Mouse (Mus musculus) heart, embryonic 15.5 days (tissue): Measurements from ENCODE around the gene Mpzl1. TPM values are rescaled to one million over a fixed set of nuclear protein-coding genes. Genes with fewer than 3 reads are reported as not detected.
A peak's percentile ranks its signal among the peaks of the same experiment; 100 is the strongest.

Experiments used
- ATAC-seq: fragments of 200-750 bp; cut with Nextera tagmentation; replicated peaks from 2 replicates; pipeline ENCODE4 v1.8.0; 2017; ENCODE audit warnings: low read depth, moderate TSS enrichment; ENCODE audit not compliant: insufficient number of reproducible peaks, insufficient read depth, low FRiP score
- H3K27ac ChIP-seq: fragments of 300-500 bp; sonication (generic); 2 replicates; pipeline ENCODE4 v1.5.1; 2015; ENCODE audit warnings: mild to moderate bottlenecking, inconsistent platforms
- H3K27me3 ChIP-seq: fragments of 300-500 bp; sonication (generic); 2 replicates; pipeline ENCODE4 v1.6.1; 2015; ENCODE audit warnings: inconsistent platforms
- H3K36me3 ChIP-seq: fragments of 300-500 bp; sonication (generic); 2 replicates; pipeline ENCODE4 v1.6.1; 2015; ENCODE audit warnings: mild to moderate bottlenecking, inconsistent platforms
- H3K4me1 ChIP-seq: fragments of 300-500 bp; sonication (generic); replicated peaks from 2 replicates; pipeline ENCODE4 v1.6.1; 2015; ENCODE audit warnings: inconsistent platforms
- H3K4me2 ChIP-seq: fragments of 300-500 bp; sonication (generic); 2 replicates; pipeline ENCODE4 v1.6.1; 2015; ENCODE audit warnings: inconsistent platforms, mild to moderate bottlenecking, moderate library complexity
- H3K4me3 ChIP-seq: fragments of 300-500 bp; sonication (generic); 2 replicates; pipeline ENCODE4 v1.5.1; 2015; ENCODE audit warnings: mild to moderate bottlenecking, inconsistent platforms
- H3K9ac ChIP-seq: fragments of 300-500 bp; sonication (generic); 2 replicates; pipeline ENCODE4 v1.6.1; 2015; ENCODE audit warnings: mild to moderate bottlenecking, inconsistent platforms
- H3K9me3 ChIP-seq: fragments of 300-500 bp; sonication (generic); replicated peaks from 2 replicates; pipeline ENCODE4 v1.6.1; 2016; ENCODE audit warnings: inconsistent platforms
- WGBS: fragments of 180-500 bp; shearing (Covaris S2); methylation state at CpG from one replicate; pipeline ENCODE4 v1.1.7; 2015; ENCODE audit warnings: mixed read lengths; 5-methylcytosine and 5-hydroxymethylcytosine counted together
- polyA plus RNA-seq: library from polyadenylated mRNA; unstranded; fragments of >200 nt; fragmentation: Nextera tagmentation; extraction: Ambion mirVana; gene quantifications from 2 replicates; pipeline ENCODE4 v1.2.1, GENCODE M21; 2015

Mpzl1 gene
- polyA plus RNA-seq, 1 experiment from 2014 or later: 89.9 TPM

GRCm38 (mm10) chr1:165670056-165670455 lies 35.7 kb upstream of the Mpzl1 start:
- peak overlapping the region; percentile 81; the same call in 1 of the 2 replicates for H3K27ac ChIP-seq
- H3K4me1 ChIP-seq: peaks cover 78% of the 10 kb centered on the region
- ATAC-seq: no peak
- H3K27me3 ChIP-seq: no peaks in the 10 kb centered on the region
- 0 out of 2 replicates have a peak, but pooled peaks cover 3% of the 10 kb centered on the region for H3K36me3 ChIP-seq
- no peak overlapping the region for H3K4me2 ChIP-seq
- H3K9me3 ChIP-seq: no peaks in the 10 kb centered on the region
- H3K4me3 ChIP-seq: no peak overlapping the region
- 45% methylated on average over 6 of the region's 6 CpGs for WGBS
- H3K9ac ChIP-seq: no peak overlapping the region

- 51% methylated on average over 4 of the region's 4 CpGs for WGBS
- 0 out of 2 replicates have a peak, but pooled peaks cover 3% of the 10 kb centered on the region for H3K36me3 ChIP-seq
- no peak overlapping the region for H3K9ac ChIP-seq
- no peaks in the 10 kb centered on the region for H3K9me3 ChIP-seq
- H3K27ac ChIP-seq: peak overlapping the region; percentile 81
- ATAC-seq: no peak
- no peak overlapping the region for H3K4me3 ChIP-seq
- H3K4me1 ChIP-seq: peaks cover 73% of the 10 kb centered on the region
- no peak overlapping the region for H3K4me2 ChIP-seq
- H3K27me3 ChIP-seq: no peaks in the 10 kb centered on the region
Observed at GRCm38 (mm10) chr1:165668904-165669303, 34.6 kb upstream of the Mpzl1 start.

- WGBS: 24% methylated on average over 13 of the region's 13 CpGs
- no peaks in the 10 kb centered on the region for H3K9me3 ChIP-seq
- H3K36me3 ChIP-seq: peaks cover 8% of the 10 kb centered on the region; the same call in 1 of the 2 replicates
- peaks cover 84% of the 10 kb centered on the region for H3K4me1 ChIP-seq
- no peaks in the 10 kb centered on the region for H3K27me3 ChIP-seq
- ATAC-seq: peak; percentile 69; the same call in 1 of the 2 replicates
- H3K4me2 ChIP-seq: peak overlapping the region; percentile 42
- H3K9ac ChIP-seq: no peak overlapping the region
- peak overlapping the region; percentile 81 for H3K27ac ChIP-seq
- H3K4me3 ChIP-seq: peak overlapping the region; percentile 14; the same call in 1 of the 2 replicates
Observed at GRCm38 (mm10) chr1:165667380-165667779, 33.0 kb upstream of the Mpzl1 start.

GRCm38 (mm10) chr1:165666944-165667343 lies 32.6 kb upstream of the Mpzl1 start:
- H3K36me3 ChIP-seq: peaks cover 12% of the 10 kb centered on the region; the same call in 1 of the 2 replicates
- H3K9ac ChIP-seq: no peak overlapping the region
- no peak overlapping the region for H3K4me2 ChIP-seq
- 82% methylated on average over 6 of the region's 6 CpGs for whole genome bisulfite sequencing
- H3K4me1 ChIP-seq: peaks cover 84% of the 10 kb centered on the region
- H3K27ac ChIP-seq: peak overlapping the region; percentile 81
- no peaks in the 10 kb centered on the region for H3K27me3 ChIP-seq
- ATAC-seq: no peak
- H3K9me3 ChIP-seq: no peaks in the 10 kb centered on the region
- H3K4me3 ChIP-seq: no peak overlapping the region

GRCm38 (mm10) chr1:165665758-165666157 lies 31.4 kb upstream of the Mpzl1 start:
- no peak overlapping the region for H3K4me2 ChIP-seq
- no peak overlapping the region for H3K9ac ChIP-seq
- H3K9me3 ChIP-seq: no peaks in the 10 kb centered on the region
- H3K36me3 ChIP-seq: peaks cover 18% of the 10 kb centered on the region; the same call in 1 of the 2 replicates
- ATAC-seq: no peak
- no peak overlapping the region for H3K4me3 ChIP-seq
- WGBS: 63% methylated on average over 5 of the region's 5 CpGs
- no peaks in the 10 kb centered on the region for H3K27me3 ChIP-seq
- 0 out of 2 replicates have a peak overlapping the region, but pooled peaks have one; percentile 0 for H3K27ac ChIP-seq
- peaks cover 83% of the 10 kb centered on the region for H3K4me1 ChIP-seq

GRCm38 (mm10) chr1:165663277-165663676 lies 28.9 kb upstream of the Mpzl1 start:
- Histone ChIP-seq H3K4me1 (peaks cover 61% of the 10 kb centered on the region), H3K9me3 (no peaks in the 10 kb centered on the region), H3K27me3 (no peaks in the 10 kb centered on the region), H3K4me2 (0 out of 2 replicates have a peak overlapping the region, but pooled peaks have one; percentile 6), H3K9ac (peak overlapping the region; percentile 6), H3K4me3 (no peak overlapping the region), H3K27ac (peak overlapping the region; percentile 94), H3K36me3 (peaks cover 39% of the 10 kb centered on the region; the same call in 1 of the 2 replicates)
- 69% methylated on average over 16 of the region's 16 CpGs for WGBS
- ATAC-seq: no peak

- peaks cover 45% of the 10 kb centered on the region for H3K36me3 ChIP-seq
- peak; percentile 38; the same call in 1 of the 2 replicates for ATAC-seq
- H3K4me2 ChIP-seq: peak overlapping the region; percentile 6; the same call in 1 of the 2 replicates
- H3K9me3 ChIP-seq: no peaks in the 10 kb centered on the region
- 49% methylated on average over 15 of the region's 15 CpGs for WGBS
- H3K27me3 ChIP-seq: no peaks in the 10 kb centered on the region
- peak overlapping the region; percentile 27 for H3K9ac ChIP-seq
- no peak overlapping the region for H3K4me3 ChIP-seq
- peak overlapping the region; percentile 94 for H3K27ac ChIP-seq
- H3K4me1 ChIP-seq: peaks cover 55% of the 10 kb centered on the region
Observed at GRCm38 (mm10) chr1:165662426-165663192, 28.3 kb upstream of the Mpzl1 start.

- Histone ChIP-seq H3K27me3 (no peaks in the 10 kb centered on the region), H3K4me3 (no peak overlapping the region), H3K9ac (no peak overlapping the region; the same call in 1 of the 2 replicates), H3K9me3 (no peaks in the 10 kb centered on the region), H3K4me2 (no peak overlapping the region), H3K4me1 (peaks cover 47% of the 10 kb centered on the region), H3K36me3 (peaks cover 51% of the 10 kb centered on the region), H3K27ac (peak overlapping the region; percentile 94)
- 72% methylated on average over 6 of the region's 6 CpGs for WGBS
- no peak for ATAC-seq
Observed at GRCm38 (mm10) chr1:165661725-165662124, 27.4 kb upstream of the Mpzl1 start.

- no peaks in the 10 kb centered on the region for H3K9me3 ChIP-seq
- H3K4me1 ChIP-seq: peaks cover 42% of the 10 kb centered on the region
- ATAC-seq: no peak
- H3K4me2 ChIP-seq: no peak overlapping the region
- H3K27ac ChIP-seq: no peak overlapping the region
- H3K4me3 ChIP-seq: no peak overlapping the region
- 67% methylated on average over 3 of the region's 3 CpGs for WGBS
- H3K36me3 ChIP-seq: peaks cover 55% of the 10 kb centered on the region
- H3K9ac ChIP-seq: no peak overlapping the region
- H3K27me3 ChIP-seq: no peaks in the 10 kb centered on the region
Observed at GRCm38 (mm10) chr1:165661191-165661590, 26.9 kb upstream of the Mpzl1 start.

GRCm38 (mm10) chr1:165660774-165661173 lies 26.4 kb upstream of the Mpzl1 start:
- H3K4me2 ChIP-seq: no peak overlapping the region
- H3K4me3 ChIP-seq: no peak overlapping the region
- no peaks in the 10 kb centered on the region for H3K9me3 ChIP-seq
- no peak overlapping the region for H3K27ac ChIP-seq
- H3K9ac ChIP-seq: no peak overlapping the region
- ATAC-seq: no peak
- no peaks in the 10 kb centered on the region for H3K27me3 ChIP-seq
- peaks cover 55% of the 10 kb centered on the region for H3K36me3 ChIP-seq
- WGBS: 29% methylated on average over 4 of the region's 4 CpGs
- peaks cover 41% of the 10 kb centered on the region for H3K4me1 ChIP-seq

- H3K4me3 ChIP-seq: no peak overlapping the region
- no peaks in the 10 kb centered on the region for H3K9me3 ChIP-seq
- H3K36me3 ChIP-seq: peaks cover 74% of the 10 kb centered on the region
- H3K27ac ChIP-seq: no peak overlapping the region
- no peaks in the 10 kb centered on the region for H3K27me3 ChIP-seq
- WGBS: 46% methylated on average over 5 of the region's 5 CpGs
- no peak overlapping the region for H3K4me2 ChIP-seq
- peaks cover 42% of the 10 kb centered on the region for H3K4me1 ChIP-seq
- ATAC-seq: no peak
- no peak overlapping the region for H3K9ac ChIP-seq
Observed at GRCm38 (mm10) chr1:165658602-165659001, 24.3 kb upstream of the Mpzl1 start.
